Mouse (Mus musculus) hematopoietic stem cell, adult 5-6 weeks (primary cell): ENCODE measurements around the gene Steap3. TPM values are rescaled to one million over a fixed set of nuclear protein-coding genes. Genes with fewer than 3 reads are reported as not detected.

ENCODE experiments used
- ATAC-seq, 2 experiments: fragments of 125-278 bp in 1 of 2; replicated peaks in 1 of 2; 2 replicates each; pipeline ENCODE4 v1.8.0; 2016 to 2017; ENCODE audit warnings: inconsistent platforms in 2 of 2, mild to moderate bottlenecking in 2 of 2, moderate number of reproducible peaks in 2 of 2, low read depth in 1 of 2, moderate TSS enrichment in 1 of 2; ENCODE audit not compliant: low FRiP score in 2 of 2, poor library complexity in 2 of 2, severe bottlenecking in 2 of 2, insufficient read depth in 1 of 2, low TSS enrichment in 1 of 2
- total RNA-seq: library from RNA; stranded (forward); fragments of 172-1452, 232-1000 nt; gene quantifications from 2 replicates; pipeline ENCODE4 v1.2.3, GENCODE M21; 2017

Gene Steap3
- total RNA-seq, 1 experiment from 2014 or later = 8.1 TPM

GRCm38 (mm10) chr1:120258744-120259143, 13.8 kb downstream of the Steap3 start:
- peak; percentile 47 to 63 for ATAC-seq

DNA sequence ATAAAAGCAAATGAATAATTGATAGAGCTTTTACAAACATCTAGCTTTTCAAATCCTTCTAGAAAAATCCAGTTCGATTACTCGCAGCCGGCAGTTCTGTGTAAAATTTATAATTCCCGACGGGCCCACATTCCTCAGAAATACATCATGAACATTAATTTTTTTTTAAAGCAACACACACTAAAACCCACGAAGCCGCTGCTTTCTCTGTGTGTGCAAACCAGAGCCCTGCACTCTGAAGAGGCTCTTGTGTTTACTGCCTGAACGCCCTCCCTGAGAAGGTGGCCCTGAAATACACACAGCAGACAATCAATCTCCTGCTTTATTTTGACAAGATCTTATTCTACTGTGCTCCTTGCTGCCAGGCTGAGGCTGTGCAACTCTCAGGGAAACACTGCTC, 14.3 kb downstream of the Steap3 start:
- no peak for ATAC-seq

GRCm38 (mm10) chr1:120253751-120254150, 18.8 kb downstream of the Steap3 start:
- ATAC-seq = no peak

GRCm38 (mm10) chr1:120252519-120253160, 19.9 kb downstream of the Steap3 start:
- no peak for ATAC-seq

GRCm38 (mm10) chr1:120251193-120251592, 21.3 kb downstream of the Steap3 start:
- ATAC-seq = no peak

- ATAC-seq = no peak
Observed at GRCm38 (mm10) chr1:120250586-120250985, 21.9 kb downstream of the Steap3 start.

- no peak for ATAC-seq
Observed at GRCm38 (mm10) chr1:120249842-120250241, 22.7 kb downstream of the Steap3 start.

DNA sequence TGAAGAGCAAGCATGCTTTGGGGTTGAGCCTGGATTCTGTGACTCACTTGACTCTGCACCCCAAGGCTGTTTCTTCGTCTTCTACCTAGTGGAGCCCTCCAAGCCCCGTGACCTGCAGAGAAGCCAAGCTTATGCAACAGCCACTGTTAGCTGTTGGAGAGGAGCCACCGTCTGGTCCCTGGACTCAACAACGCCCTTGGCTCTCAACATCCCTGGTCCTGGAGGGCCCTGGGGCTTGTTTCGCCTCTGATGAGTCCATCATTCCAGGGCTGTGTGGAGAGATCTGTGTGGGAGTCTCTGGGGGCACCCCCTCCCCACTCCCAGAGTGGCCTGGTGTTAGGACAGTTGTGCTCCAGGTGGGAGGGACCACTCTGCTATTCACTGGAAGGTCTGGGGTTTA, 24.3 kb downstream of the Steap3 start:
- no peak for ATAC-seq

GRCm38 (mm10) chr1:120247351-120247750, 25.2 kb downstream of the Steap3 start:
- ATAC-seq = no peak

DNA sequence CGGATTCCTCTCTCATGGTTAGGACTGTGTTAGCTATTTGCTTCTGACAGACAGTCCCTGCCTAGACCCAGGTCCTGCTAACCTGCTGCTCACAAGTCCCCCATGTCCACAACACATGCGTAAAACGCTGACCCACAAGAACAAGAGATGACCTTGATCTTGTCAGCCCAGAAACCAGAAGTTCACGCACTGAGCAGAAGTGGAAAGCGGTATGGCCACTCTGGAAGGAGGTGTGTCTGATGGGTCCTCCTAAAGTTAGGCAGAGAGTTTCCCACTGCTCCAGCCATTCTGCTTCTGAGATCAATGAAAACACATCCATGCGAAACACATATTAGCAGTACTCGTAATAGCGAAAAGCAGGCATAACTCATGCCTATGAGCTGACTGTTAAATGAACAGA, 25.6 kb downstream of the Steap3 start:
- ATAC-seq = no peak

DNA sequence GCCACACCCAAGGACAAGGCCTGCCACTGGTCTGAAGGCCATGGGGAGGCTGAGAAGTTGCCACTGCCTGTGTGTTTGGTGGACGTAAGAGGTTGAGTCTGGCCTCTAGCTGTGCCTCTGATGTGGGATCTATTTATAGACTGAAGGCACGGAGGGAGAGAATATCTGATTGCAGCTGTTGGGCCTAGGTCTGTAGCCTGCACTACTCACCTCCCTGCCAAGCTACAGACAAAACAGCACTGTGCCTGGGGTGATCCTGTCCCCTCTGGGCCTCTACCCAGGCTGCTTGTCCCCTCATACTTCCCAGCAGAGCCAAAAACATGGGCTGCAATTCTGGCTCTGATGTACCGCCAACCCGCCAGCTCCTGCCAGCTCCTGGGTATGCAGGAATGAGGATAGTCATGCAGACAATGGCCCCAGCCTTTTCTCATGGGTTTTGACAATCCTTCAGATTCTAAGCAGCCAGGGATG, 26.8 kb downstream of the Steap3 start:
- ATAC-seq = no peak

DNA sequence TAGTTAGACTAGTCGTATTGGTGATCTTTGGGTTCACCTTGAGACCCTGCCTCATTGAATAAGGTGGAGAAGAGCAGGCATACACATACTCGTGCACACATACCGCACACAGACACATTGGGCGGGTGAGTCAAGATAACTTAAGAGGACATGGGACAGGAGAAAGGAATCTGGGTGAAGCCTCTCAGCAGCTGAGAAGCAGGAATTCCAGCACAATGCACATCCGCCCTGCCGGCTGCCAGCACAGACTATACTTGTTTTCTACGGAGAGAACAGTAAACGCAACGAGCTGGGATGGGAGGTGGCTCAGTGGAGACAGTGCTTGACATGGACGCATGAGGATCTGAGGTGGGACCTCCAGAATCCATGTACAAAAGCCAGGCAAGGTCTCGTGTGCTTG, 27.9 kb downstream of the Steap3 start:
- no peak for ATAC-seq

GRCm38 (mm10) chr1:120243987-120244386, 28.5 kb downstream of the Steap3 start:
- no peak for ATAC-seq

GRCm38 (mm10) chr1:120237068-120237467, 35.4 kb downstream of the Steap3 start:
- no peak for ATAC-seq

DNA sequence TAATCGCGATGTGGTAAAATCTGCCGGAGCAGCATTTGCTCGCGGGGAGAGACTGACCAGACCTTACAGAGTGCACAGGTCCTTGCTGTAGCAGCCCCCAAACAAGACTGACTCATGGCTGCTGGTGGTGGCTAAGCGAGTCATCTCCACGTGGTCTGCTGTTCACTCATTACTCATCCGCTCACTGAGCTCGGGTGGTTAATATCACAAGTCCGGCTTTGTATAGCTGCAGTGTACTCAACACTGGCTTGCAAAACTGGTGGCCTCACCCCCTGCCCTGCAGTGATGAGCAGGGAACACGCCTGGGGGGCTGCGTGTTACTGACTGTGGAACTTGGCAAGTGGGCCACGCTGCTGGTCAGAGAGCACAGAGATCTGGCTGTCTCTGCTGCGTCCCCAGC, 36.1 kb downstream of the Steap3 start:
- ATAC-seq = no peak

DNA sequence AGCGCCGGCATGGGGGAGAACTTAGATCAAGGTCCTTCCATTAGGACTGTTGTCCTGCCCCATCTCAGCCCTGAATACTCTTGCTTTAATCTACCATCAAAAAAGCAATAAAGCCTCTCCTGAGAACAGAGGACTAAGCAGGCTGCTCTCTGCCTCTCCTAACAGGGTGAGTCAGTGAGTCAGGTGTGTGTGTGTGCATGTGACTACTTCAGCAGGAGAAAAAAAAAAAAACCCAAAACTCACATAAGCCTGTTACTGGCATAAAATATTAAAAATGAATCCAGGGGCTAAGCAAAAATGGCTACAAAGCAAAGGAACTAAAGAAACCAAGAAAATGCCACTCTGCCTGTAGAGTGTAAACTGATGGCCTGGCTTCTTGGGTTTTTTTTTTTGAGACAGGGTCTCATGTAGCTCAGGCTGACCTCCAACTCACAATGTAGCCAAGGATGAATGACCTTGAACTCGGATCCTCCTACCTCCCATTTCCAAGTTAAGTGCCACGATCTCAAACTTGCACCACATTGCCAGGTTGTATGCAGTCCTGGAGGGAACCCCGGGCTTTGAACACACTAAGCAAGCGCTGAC, 36.8 kb downstream of the Steap3 start:
- ATAC-seq = no peak

- no peak for ATAC-seq
Observed at GRCm38 (mm10) chr1:120232170-120232569, 40.3 kb downstream of the Steap3 start.

DNA sequence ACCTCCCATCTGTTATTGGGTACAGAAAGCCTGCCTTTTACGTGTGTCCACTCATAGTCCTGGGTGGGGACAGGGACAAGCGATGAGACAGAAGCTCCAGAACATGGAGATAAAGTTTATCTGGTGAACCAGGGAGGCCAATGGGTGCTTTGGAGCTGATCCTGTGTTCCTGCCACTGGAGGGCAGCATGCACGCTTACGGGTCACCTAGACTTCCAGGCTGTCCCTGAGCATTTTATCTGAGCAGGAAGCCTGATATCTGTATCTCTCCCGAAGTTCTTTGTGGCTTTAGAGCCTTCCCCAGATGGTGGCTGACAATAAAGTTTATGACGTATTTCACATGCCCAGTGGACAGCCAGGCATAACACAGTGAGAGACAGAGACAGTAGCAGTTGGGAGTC, 41.2 kb downstream of the Steap3 start:
- ATAC-seq = peak in 1 of 2 experiments; percentile 75; a peak in 3 of 4 replicates
